Mouse (Mus musculus): Measurements from ENCODE around the gene Kirrel3. TPM values are rescaled to one million over a fixed set of nuclear protein-coding genes. Genes with fewer than 3 reads are reported as not detected.

The Kirrel3 gene
- polyA plus RNA-seq (2015; fragmentation: Nextera tagmentation; extraction: Ambion mirVana) = 0.94 and 1.1 TPM in 2 replicates

DNA sequence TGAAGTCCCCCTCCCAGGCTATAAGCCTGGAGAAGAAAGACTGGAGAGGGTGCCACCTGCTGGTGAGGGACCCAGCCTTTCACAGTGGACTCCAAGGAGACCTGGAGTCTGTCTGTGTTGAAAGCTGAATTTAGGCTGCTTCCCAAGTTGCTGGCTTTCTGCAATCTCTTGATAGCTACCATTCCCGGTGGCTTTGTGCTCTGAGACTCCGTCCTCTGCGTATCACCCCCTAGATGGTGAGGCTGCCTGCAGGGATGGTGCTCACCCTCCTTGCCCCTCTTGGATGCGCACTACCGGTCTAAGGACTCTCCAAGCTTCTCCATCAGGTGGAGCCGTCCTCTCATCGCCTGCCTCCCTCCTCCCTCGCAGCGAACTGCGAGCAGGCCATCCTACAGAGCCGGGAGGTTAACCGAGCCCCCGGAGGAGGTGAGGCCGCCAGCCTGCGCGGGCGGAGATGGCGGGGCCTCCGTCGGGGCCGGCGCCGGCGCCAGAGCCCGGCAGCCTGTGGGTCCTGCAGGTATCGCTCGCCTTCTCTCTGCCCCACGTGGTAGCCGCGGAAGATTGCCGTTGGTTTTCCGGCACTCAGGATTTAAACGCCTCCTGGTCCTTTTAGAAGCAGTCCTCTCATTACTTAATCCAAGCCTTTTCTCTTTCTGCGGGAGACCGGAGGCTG lies at the start of gene Kirrel3:
TSS of gene Kirrel3 (plus strand) at position 136 of the 673 bp plus-strand sequence.
- DNase-seq (ENCODE audit: low spot score) = no peak

DNA sequence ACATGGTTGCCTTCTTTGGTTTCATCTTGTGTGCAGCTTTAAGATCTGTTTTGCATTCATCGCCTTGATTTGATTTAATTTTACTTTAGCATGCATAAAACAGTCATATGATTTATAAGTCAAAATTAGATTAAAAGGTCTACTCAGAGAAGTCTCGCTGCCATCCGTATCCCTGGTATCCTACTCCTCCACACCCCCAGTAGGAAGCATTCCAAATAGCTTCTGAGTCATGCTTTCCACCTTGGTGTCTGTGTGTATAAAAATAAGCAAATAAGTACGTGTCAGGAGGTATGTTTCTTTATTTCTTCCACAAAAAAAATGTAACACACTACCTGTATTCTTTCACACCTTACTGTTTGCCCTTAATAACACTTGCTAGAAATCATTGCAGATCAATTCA lies 45.0 kb upstream of the Kirrel3 start:
- DNase-seq (ENCODE audit: low spot score) = no peak

DNA sequence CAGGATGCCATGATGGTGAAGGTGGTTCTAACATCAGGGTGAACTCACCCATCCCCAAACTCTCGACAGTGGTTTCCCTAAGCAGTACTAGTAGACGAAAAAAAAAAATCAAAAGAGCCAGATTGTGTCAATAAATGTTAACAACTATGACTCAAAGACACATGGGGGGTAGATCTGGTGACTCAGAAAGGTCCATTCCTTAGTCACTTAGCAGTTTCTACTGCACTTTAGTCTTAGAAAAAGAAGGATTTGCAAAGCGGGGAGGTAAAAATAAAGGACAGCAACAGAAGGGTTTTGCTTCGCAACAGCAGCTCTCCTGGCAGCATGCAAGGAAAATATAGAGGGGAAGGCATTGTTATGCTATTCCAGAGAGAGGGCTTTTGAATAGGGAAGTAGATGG lies 41.7 kb upstream of the Kirrel3 start:
- DNase-seq (ENCODE audit: low spot score) = no peak

DNA sequence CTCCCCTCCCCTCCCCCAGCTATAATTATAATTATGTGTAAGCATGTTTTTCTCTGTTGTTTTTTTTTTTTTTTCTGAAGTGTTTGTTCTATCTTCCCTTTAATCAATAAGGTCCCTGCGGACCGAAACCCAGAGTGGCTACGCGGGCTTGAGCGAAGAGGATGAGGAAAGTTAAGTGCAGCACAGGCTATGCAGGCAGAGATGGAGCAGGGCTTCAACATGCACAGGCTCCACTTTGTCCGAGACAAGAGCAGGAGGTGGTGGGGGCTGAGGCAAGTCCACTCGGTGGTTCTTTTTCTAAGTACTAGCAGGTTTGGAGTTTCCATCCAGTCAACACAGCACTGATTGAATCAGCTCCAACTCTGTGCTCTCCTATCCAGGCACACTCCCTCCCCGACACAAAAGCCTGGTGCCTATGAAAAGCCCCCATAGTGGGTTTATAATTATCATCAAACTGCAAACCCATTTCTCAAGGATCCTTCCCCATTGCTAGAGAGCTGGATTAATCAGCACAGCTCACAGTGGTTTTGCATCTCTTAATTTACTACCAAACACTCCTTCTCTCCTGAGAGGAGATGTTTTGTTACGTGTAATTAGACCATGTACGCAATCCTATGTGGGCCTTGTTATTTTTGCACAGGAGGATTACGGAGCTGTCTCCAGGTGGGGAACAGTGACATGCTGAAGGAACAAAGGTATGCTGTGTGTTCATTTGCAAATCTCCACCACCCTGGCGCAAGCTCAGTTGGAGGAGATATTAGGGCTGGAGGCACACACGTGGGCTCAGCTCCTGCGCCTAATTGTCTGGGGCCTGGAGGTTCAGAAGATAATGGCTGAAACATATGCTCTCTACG lies 39.0 kb upstream of the Kirrel3 start:
- DNase-seq (ENCODE audit: low spot score) = no peak

DNA sequence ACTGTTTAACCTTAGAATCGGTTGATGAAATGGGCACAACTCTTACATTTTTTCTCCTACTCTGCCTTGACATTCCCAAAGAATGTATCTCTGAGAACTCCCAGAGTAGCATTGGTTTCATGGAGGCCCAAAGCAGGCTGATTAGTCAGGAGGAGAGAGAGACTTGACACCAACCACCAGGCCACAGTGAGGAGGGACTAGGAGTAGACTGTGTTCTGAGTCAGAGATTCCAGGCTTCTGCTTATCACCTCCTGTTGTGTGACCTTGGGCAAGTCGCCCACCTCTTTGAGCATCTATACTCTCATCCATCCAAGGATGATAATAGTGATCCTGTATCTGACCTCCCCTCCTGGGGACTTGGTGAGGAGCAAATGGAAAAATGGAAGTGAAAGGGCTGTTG lies 38.0 kb upstream of the Kirrel3 start:
- DNase-seq (ENCODE audit: low spot score) = no peak

DNA sequence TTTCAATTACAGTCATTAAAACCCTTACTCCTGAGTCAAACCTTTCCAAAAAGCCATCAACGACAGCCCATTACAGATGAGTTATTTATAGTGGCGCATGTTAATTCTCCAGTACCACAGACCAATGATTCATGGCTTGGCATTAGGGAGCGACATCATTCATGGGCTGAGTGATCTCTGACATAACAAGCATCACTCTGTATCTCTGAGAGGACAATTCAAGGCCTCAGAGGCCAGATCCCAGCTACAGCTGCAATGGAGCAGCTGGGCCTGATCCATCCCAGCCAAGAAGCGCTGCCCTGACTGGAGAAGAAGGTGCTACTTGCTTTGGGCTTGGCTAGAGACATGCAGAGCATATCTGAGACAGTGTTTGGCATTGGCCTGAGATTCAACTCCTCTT lies 37.2 kb upstream of the Kirrel3 start:
- no peak for DNase-seq (ENCODE audit: low spot score)

DNA sequence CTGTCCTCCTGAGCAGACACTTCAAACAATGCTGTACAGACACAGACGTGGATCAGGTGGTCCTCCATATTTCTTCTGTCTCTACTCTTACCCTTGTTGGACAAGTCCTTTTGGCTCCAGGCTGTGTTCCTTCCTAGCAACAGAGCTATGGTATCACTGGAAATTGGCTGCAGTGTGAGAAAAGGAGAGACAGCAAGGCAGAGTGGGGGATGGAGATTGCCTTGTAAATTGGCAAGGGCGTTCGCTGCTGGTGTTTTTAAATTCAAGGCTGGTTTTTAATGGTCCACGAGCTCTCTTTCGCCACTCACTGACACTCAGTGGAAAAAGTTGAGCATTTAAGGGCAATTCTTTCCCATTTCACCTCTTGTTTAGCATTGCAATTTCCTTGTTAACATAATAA lies 27.5 kb upstream of the Kirrel3 start:
- no peak for DNase-seq (ENCODE audit: low spot score)

DNA sequence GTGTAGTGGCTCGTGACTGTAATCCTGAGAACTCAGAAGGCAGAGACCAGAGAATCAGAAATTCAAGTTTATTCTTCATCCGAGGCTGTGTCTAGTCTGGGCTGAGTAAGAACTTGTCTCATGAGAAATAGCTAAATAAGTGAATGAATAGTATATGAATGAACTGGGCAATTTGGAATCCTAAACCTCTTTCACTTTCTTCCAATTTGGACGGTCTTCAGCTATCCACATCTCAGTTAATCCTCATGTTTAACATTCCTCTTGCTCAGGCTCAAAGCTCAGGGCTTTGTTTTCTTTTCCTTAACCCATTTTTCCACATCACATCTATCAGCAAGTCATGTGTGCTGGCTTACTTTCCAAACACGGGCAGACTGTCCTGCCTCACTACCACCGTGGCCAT lies 25.7 kb upstream of the Kirrel3 start:
- DNase-seq (ENCODE audit: low spot score) = no peak

DNA sequence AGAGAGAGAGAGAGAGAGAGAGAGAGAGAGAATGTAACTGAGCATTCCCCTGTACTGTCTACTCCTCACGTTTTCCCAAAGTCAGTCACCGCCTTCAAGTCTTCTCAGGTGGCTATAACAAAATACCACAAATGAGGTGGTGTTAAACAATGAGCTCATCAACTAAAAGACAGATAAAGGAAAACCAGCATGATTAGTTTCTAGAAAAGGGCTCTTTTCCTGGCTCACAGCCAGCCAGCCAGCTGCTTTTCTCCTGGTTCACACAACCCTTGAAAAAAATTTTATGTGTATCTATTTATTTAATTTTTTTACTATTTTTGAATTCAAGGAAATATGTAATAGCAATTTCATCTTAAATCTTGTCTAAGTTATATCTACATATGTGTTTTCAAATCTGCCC lies 22.0 kb upstream of the Kirrel3 start:
- DNase-seq (ENCODE audit: low spot score) = no peak

DNA sequence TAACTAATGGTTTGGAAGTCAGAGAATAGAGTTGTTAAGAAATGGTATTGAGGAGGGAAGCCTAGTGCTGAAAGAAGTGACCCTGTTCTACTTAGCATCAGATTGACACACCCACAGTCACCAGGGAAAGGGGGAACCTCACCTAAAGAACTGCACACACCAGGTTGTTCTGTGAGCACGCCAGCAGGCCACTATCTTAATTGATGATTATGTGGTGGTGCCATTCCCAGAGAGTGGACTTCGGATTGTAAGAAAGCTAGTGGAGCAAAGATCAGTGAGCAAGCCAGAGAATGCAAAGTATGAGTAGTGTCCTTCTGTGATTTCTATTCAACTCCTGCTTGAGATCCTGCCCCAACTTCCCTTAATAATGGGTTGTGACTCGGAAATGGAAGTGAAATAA lies 19.6 kb upstream of the Kirrel3 start:
- no peak for DNase-seq (ENCODE audit: low spot score)

DNA sequence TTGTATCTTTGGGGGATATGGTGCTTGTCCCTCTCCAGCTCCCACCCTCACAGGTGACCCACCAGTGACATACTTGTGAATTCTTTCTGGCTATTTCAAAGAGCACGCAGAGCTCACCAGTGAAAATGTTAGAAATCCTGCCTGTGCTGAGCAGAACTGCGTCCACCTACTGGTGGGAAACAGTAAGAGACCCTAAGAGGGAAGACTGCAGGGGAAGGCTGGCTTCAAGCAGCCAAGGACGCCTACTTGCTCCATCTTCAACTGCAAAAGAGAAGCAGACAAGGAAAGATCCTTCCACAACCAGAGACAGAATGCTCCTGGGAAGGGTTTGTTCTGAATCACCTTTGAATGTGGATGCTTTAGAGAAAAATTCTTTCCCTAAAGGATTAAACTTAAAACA lies 16.5 kb upstream of the Kirrel3 start:
- no peak for DNase-seq (ENCODE audit: low spot score)

DNA sequence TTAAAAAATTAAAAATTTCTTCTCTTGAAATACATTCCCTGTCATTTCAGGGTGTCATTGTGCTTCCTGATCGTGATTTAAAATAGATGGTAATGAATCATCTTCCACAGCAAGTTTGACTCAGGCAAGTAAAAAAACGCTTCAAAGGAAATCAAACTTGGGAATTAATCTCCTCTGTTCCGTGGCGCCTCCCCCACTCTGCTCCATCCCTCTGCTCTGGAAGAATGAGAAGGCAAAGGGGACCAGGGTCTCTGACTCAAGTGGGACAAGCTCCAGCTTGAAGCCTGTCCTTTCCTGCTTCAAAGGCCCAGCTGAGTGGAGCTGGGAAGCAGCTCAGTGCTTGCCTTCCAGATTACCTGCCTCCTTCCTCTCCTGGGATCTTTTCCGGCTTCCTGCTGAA lies 9.5 kb upstream of the Kirrel3 start:
- no peak for DNase-seq (ENCODE audit: low spot score)

DNA sequence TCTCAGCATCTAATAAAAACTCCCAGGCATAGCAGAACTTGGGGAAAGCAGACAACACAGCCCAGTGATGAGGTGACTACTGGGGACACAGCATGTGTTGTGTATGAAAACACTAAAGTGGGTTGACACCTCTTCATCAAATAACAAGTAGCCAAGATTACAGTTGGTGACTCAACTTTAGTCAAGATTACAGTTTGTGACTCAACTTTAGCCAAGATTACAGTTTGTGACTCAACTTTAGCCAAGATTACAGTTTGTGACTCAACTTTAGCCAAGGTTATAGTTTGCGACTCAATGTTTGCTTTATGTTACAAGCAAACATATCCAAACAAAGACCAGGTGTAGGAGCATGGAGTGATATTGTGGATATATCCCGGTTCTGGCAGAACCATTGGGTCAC lies 7.2 kb upstream of the Kirrel3 start:
- no peak for DNase-seq (ENCODE audit: low spot score)

DNA sequence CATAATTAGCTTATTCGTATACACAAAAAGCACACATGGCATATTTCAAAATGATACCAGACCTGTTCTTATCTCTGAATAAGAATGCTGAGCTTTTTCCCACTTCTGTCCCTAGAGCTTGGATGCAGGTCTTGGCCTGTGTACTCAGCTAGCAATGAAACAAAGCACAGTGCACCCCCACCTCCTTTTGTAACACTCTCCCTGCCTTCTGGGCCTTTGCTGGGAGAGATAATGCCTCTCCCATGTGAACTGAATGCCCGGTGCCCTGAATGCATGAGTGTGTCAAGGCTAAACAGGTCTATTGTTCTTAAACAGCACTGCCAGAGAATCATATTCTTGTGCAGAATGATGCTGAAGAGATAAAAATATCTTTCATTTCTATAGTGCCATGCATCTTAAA lies 2.5 kb upstream of the Kirrel3 start:
- no peak for DNase-seq (ENCODE audit: low spot score)

DNA sequence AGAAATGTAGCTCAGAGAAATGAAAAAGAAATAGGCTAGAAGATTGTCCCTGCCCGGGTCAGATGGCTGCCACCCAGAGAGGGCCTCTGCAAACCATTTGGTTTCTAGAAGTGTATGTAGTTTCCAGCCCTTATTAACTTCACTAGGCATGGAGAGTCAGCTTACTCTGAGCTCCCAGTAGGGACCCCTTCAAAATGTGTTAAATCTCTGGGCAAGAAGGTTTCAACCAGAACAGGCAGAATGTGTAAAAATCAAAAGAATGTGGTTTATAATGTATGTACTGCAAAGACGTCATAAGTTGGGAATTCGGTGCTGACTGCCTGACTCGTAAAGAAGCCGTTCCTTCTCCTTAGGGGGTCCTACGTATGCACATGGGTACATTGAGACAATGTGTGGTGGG lies 1.0 kb upstream of the Kirrel3 start:
- no peak for DNase-seq (ENCODE audit: low spot score)

DNA sequence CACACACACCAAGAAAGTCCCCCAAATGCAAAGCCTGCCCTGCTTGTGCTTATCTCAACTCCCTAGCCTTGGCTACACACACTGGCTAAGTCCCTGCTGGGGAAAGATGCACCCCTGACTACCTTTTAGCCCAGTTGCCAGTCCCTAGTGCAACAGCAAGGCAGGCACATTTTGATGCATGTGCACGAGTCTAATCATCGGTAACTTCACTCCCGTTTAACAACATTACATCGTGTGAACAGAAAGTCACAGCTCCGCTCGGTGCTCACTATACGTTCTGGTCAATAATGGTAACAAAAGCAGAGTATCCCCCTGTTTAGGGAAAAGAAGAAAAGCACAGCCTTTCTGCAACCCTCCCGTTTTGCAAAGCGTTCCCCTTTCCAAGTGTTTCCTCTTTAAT lies 2.6 kb downstream of the Kirrel3 start:
- no peak for DNase-seq (ENCODE audit: low spot score)

DNA sequence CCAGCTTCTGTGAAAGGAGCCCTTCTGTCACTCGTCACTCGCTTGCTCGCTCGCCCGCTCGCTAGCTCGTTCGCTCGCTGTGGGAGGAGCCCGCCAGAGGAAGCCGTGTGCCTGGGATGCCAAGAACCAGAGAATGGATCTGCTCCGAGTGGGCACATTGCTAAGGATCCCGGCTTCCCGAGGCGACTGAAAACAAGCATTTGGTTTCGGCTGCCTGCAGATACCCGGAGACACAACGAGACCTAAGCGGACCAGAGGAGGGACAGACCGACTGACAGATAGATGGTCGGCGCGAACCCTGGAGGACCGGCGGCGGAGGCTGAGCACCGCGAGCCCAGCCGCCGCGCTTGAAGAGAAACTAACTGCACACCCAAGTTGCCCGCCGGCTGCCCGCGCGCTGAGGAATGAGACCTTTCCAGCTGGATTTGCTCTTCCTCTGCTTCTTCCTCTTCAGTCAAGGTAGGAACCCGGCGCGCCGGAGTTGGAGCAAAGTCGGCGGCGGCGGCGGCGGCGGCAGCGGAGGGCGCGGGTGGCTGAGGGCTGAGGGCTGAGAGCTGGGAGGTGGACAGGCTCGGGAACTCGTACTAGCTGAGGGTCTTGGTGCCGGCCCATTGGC lies 3.1 kb downstream of the Kirrel3 start:
- DNase-seq (ENCODE audit: low spot score) = no peak

DNA sequence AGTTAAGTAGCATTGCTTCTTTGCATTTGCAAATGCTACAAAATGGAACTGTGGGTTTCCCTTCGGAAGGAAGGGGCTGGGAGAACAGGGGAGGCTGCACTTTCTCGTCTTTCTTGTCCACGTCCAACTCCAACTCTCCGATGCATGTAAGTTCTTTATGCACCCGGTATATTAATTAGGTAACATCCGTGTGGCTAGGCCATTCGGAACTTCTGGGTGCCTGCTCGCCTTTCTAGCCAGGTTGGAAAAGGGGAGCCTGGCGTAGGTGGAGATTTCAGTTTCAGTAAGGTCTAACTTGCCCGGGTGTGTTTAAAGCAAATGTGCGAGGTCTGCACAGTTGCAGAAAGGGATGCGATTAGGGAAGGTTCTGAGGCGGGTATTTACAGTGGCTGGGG lies 3.6 kb downstream of the Kirrel3 start:
- no peak for DNase-seq (ENCODE audit: low spot score)

DNA sequence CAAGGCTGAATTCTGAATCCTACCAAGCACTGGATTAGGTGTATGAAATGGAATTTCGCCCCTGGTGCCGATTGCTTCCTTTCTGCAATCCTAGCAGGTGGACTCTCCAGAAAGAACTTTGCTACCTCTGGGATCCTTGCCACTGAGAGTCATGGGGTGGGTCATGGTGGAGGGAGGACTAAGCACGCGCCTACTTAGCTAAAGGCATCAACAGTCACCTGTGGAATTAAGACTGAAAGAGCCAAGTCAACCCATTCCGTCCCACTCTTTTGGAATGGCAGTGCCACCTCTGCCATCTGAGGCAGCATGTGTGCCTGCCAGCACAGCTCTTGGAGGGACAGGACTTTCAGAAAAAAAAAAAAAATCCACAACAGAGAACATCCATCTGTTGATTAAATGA lies 4.1 kb downstream of the Kirrel3 start:
- DNase-seq (ENCODE audit: low spot score) = no peak

DNA sequence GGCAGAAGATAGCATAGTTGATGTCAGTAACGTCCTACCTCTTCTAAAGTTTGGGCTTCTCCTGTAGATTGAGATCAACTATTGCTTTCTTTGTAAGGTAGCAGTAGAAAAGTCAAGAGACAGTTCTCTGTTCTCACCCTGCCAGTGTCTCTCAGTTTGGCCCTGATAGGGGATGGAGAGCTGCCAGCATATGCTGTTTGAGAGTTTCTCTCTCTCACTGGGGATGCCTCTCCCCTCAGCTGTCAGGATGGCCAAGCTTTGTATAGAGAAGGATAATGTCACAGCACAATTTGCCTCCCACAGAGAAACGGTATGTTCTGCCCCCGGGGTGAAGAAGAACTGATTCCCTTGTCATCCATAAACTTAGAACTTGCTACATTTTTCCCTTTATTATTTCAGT lies 6.4 kb downstream of the Kirrel3 start:
- no peak for DNase-seq (ENCODE audit: low spot score)

DNA sequence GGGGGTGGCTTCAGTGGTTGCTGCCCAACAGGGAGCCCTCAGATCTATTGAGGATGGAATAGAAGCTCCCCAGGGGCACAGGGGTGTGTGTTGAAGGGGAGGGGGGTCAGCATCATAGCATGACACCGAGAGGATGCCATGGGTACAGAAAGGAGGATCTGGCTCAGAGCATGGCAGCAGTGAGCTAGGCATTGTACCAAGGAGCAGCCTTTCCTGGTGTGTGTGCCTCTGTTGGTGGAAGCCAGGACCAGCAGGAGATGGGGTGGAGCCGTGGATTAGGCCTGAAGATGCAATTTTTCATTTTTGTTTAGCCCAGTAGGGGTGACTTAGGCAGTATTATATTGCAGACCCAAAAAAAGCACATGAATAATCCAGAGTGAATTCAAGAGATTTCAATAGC lies 7.9 kb downstream of the Kirrel3 start:
- no peak for DNase-seq (ENCODE audit: low spot score)

DNA sequence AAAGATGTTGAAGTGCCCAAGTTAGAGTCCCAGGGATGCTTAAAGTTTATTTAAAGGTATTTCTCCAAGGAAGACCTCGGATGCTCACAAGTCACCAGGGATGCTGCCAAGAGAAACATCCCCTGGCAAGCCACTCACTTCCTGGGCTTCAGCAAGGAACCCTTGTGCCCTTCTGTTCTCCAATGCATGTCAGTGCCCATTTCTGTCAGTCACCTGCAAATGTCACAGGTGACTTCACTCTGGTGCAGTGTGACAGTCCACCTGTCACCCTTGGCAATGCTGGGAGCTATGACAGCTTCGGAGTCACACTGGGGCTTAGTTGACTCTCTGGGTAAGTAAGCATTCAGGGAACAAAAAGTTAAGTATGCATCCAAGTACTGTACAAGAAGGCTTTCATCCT lies 12.4 kb downstream of the Kirrel3 start:
- DNase-seq (ENCODE audit: low spot score) = no peak

DNA sequence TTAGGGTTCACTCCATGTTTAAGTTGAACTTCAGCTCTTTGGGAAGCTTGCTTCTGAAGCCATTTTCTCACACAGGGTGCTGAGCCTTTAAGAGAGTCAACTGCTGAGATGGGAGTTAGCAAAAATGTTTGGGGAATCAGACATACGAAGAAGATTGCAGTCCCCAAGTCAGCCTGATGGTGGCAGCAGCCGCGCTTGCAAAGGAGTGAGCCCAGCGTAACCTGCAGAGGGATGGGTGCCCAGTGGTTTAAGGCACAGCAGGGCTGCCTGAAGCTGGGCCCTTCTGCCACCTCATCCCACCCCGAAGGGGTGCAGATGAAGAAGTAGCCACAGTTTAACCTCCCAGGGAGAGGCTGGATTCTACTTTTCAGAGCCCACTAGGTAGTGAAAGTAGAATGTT lies 13.0 kb downstream of the Kirrel3 start:
- DNase-seq (ENCODE audit: low spot score) = peak; percentile 23
